Mouse (Mus musculus) mouse embryonic stem cell (cell line): ENCODE data around the gene Mad1l1.

Source experiments
- in situ Hi-C, 2 experiments: fragments of 300-500 bp; cut with MboI; formaldehyde crosslinking; loops; 1 replicate in 1 of 2; 3 replicates in 1 of 2; pipeline ENCODE4 v1.14.3; 2019 to 2020; ENCODE audit warnings: low sequenced_read_pairs in 2 of 2, low pct_unique_long_range_greater_than_20kb in 1 of 2, mixed read lengths in 1 of 2; ENCODE audit not compliant: unreplicated experiment in 1 of 2

The Mad1l1 gene

GRCm38 (mm10) chr5:140055431-140055830 lies 265.9 kb downstream of the Mad1l1 start:
- in situ Hi-C loops, result no loop called here

- in situ Hi-C loops, result no loop called here
These were observed 267.7 kb downstream of the Mad1l1 start for GRCm38 (mm10) chr5:140053626-140054025.

GRCm38 (mm10) chr5:140052405-140052804 lies 268.9 kb downstream of the Mad1l1 start:
- in situ Hi-C loops, result no loop called here

- in situ Hi-C loops, result no loop called here
These were observed 275.9 kb downstream of the Mad1l1 start for GRCm38 (mm10) chr5:140045453-140045852.

GRCm38 (mm10) chr5:140043002-140043401 lies 278.4 kb downstream of the Mad1l1 start:
- in situ Hi-C loops, result no loop called here

GRCm38 (mm10) chr5:140042002-140042611 lies 279.2 kb downstream of the Mad1l1 start:
- in situ Hi-C loops, result no loop called here

- in situ Hi-C loops, result no loop called here
These were observed 280.3 kb downstream of the Mad1l1 start for GRCm38 (mm10) chr5:140041055-140041454.

GRCm38 (mm10) chr5:140037587-140038233 lies 283.6 kb downstream of the Mad1l1 start:
- in situ Hi-C loops, result no loop called here

GRCm38 (mm10) chr5:140035641-140036040 lies 285.7 kb downstream of the Mad1l1 start:
- in situ Hi-C loops, result no loop called here

- in situ Hi-C loops, result no loop called here
These were observed 286.4 kb downstream of the Mad1l1 start for GRCm38 (mm10) chr5:140035025-140035330.

- in situ Hi-C loops, result no loop called here
These were observed 286.9 kb downstream of the Mad1l1 start for GRCm38 (mm10) chr5:140034300-140035024.

GRCm38 (mm10) chr5:140026366-140026765 lies 295.0 kb downstream of the Mad1l1 start:
- in situ Hi-C loops, result no loop called here

- in situ Hi-C loops, result no loop called here
These were observed 296.1 kb downstream of the Mad1l1 start for GRCm38 (mm10) chr5:140025301-140025700.

- in situ Hi-C loops, result no loop called here
These were observed 297.3 kb downstream of the Mad1l1 start for GRCm38 (mm10) chr5:140023941-140024500.

GRCm38 (mm10) chr5:140022861-140023260 lies 298.5 kb downstream of the Mad1l1 start:
- in situ Hi-C loops, result no loop called here

GRCm38 (mm10) chr5:140021755-140022154 lies 299.6 kb downstream of the Mad1l1 start:
- in situ Hi-C loops, result no loop called here

GRCm38 (mm10) chr5:140019616-140020015 lies 301.7 kb downstream of the Mad1l1 start:
- in situ Hi-C loops, result no loop called here

- in situ Hi-C loops, result no loop called here
These were observed 302.6 kb downstream of the Mad1l1 start for GRCm38 (mm10) chr5:140018780-140019179.

- in situ Hi-C loops, result no loop called here
These were observed 304.5 kb downstream of the Mad1l1 start for GRCm38 (mm10) chr5:140016896-140017295.
